Comparison of ENCODE assay signal across 18 mouse cellular contexts in the genomic region with DNA sequence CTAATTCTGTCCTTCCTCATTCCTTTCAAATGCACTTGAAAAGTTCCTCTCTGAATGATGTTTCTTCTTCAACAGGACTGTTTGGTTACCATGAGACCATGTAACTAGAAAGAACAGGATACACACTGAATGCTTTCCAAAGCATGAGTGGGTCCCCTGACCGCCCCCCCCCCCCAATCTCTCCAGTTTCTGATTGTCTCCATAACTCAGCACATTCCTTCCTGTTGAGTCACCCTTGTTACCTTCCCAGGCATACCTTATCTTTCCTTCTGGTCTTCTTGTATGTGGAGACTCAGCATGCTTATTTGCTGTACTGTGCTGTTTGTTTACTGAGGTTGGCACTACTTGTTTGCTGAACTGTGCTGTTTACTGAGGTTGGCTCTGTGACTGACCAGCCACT. TPM values are rescaled to one million over a fixed set of nuclear protein-coding genes. Genes with fewer than 3 reads are reported as not detected.
"Had no signal": no experiment of that assay in that cellular context is flagged by ENCODE, and none has a peak within 500 bp of the region (broad histone marks: within the 10 kb centered on the region; RNA-seq: fewer than 3 reads in every experiment).

No protein-coding gene starts in this region.

- H3K4me3 ChIP-seq: liver, embryonic 12.5 days; lung, embryonic 15.5 days; midbrain, embryonic 10.5 days; midbrain, embryonic 12.5 days; myocyte; neural tube, embryonic 13.5 days; neural tube, embryonic 15.5 days; stomach, embryonic 15.5 days had no signal

- H3K36me3 ChIP-seq: liver, embryonic 12.5 days; lung, embryonic 15.5 days; midbrain, embryonic 10.5 days; midbrain, embryonic 12.5 days; neural tube, embryonic 13.5 days; neural tube, embryonic 15.5 days; stomach, embryonic 15.5 days had no signal

- DNase-seq: lung, postnatal 14 days; midbrain, embryonic 14.5 days; right cerebral cortex, postnatal 14 days; thymus, adult 2 months; thymus, postnatal 36 days had no signal

- ATAC-seq: liver, embryonic 12.5 days; midbrain, embryonic 16.5 days had no signal

- H3K9ac ChIP-seq: liver, embryonic 12.5 days; liver, embryonic 14.5 days; lung, embryonic 15.5 days; midbrain, embryonic 12.5 days; neural tube, embryonic 13.5 days; neural tube, embryonic 15.5 days; stomach, embryonic 15.5 days had no signal

- H3K4me2 ChIP-seq: liver, embryonic 12.5 days; lung, embryonic 15.5 days; midbrain, embryonic 12.5 days; neural tube, embryonic 13.5 days; neural tube, embryonic 15.5 days; stomach, embryonic 15.5 days had no signal

- H3K27me3 ChIP-seq: liver, embryonic 12.5 days; lung, embryonic 15.5 days; midbrain, embryonic 12.5 days; neural tube, embryonic 13.5 days; neural tube, embryonic 15.5 days; stomach, embryonic 15.5 days had no signal

- H3K4me1 ChIP-seq: liver, embryonic 12.5 days; midbrain, embryonic 10.5 days; midbrain, embryonic 12.5 days; neural tube, embryonic 13.5 days; neural tube, embryonic 15.5 days; stomach, embryonic 15.5 days had no signal

- H3K27ac ChIP-seq: liver, embryonic 12.5 days; liver, embryonic 14.5 days; lung, embryonic 15.5 days; midbrain, embryonic 10.5 days; midbrain, embryonic 12.5 days; neural tube, embryonic 13.5 days; neural tube, embryonic 15.5 days; stomach, embryonic 15.5 days; stomach, postnatal 0 days had no signal

- H3K9me3 ChIP-seq: liver, embryonic 12.5 days; lung, embryonic 15.5 days; midbrain, embryonic 10.5 days; midbrain, embryonic 12.5 days; neural tube, embryonic 13.5 days; neural tube, embryonic 15.5 days; stomach, embryonic 15.5 days had no signal

RNA-seq across cellular contexts. Expression of gene Rasgef1a, which starts 20.2 kb away (rescaled TPM):
- total RNA-seq: liver, adult 2 months; megakaryocyte-erythroid progenitor cell, adult 5-6 weeks had no signal
- polyA plus RNA-seq: liver, embryonic 12.5 days had no signal
